Mouse (Mus musculus): ENCODE data around the gene Adcy2.

DNA sequence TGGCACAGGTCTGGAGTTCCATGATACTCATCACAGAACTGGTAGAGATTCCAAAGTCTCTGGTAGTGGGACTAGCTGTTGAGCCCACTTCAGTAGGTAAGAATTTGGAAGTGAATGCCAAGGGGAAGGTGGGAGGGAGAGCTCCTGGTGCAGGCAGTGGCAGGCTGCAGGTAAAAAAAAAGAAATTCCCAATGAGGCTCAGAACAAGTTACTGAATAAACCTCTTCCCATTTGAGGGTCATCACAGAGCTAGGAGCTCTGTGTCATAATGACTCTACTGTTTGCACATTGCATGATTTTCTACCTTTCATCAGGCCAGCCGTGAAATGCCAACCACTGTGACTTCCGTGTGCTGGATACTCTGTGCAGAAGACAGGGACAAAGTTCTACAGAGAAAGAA, 314.4 kb downstream of the Adcy2 start:
- TF ChIP-seq ZNF384 (IDR thresholded peaks at IDR 0.05; ENCODE audit: low read depth, low read length) = no peak
- no peak for TF ChIP-seq CHD2 (IDR thresholded peaks at IDR 0.05; ENCODE audit: low read depth, low read length)
- no peak for TF ChIP-seq MAFK (IDR thresholded peaks at IDR 0.05; ENCODE audit: insufficient read depth, low read depth, low read length)

Measured in ES-E14 (cell line).